Mouse (Mus musculus) hindbrain, embryonic 11.5 days (tissue): ENCODE data around the gene Thap12. TPM values are rescaled to one million over a fixed set of nuclear protein-coding genes. Genes with fewer than 3 reads are reported as not detected.

Source experiments
- ATAC-seq: fragments of 200-750 bp; cut with Nextera tagmentation; 2 replicates; pipeline ENCODE4 v1.8.0; 2017; ENCODE audit warnings: mild to moderate bottlenecking, moderate TSS enrichment, moderate library complexity; ENCODE audit not compliant: low FRiP score
- DNase-seq: peaks from one replicate; pipeline ENCODE4 v3.0.0-alpha.2; 2015; ENCODE audit warnings: low spot score
- H3K27ac ChIP-seq: fragments of 300-500 bp; sonication (generic); 2 replicates; pipeline ENCODE4 v1.5.1; 2014; ENCODE audit warnings: mild to moderate bottlenecking, low read depth, low read length
- H3K27me3 ChIP-seq: fragments of 300-500 bp; sonication (generic); 2 replicates; pipeline ENCODE4 v1.6.1; 2014; ENCODE audit warnings: mild to moderate bottlenecking, low read length, moderate library complexity, mixed read lengths; ENCODE audit not compliant: control insufficient read depth, insufficient read depth
- H3K36me3 ChIP-seq: fragments of 300-500 bp; sonication (generic); 2 replicates; pipeline ENCODE4 v1.6.1; 2014; ENCODE audit warnings: mild to moderate bottlenecking, low read length, moderate library complexity, mixed read lengths; ENCODE audit not compliant: control insufficient read depth, insufficient read depth
- H3K4me1 ChIP-seq: fragments of 300-500 bp; sonication (generic); replicated peaks from 2 replicates; pipeline ENCODE4 v1.6.1; 2014; ENCODE audit warnings: low read length, mixed read lengths; ENCODE audit not compliant: control insufficient read depth, insufficient read depth
- H3K4me2 ChIP-seq: fragments of 300-500 bp; sonication (generic); replicated peaks from 2 replicates; pipeline ENCODE4 v1.6.1; 2014; ENCODE audit warnings: mild to moderate bottlenecking, low read depth, low read length
- H3K4me3 ChIP-seq: fragments of 300-500 bp; sonication (generic); 2 replicates; pipeline ENCODE4 v1.5.1; 2014; ENCODE audit warnings: low read depth, low read length
- H3K9ac ChIP-seq: fragments of 300-500 bp; sonication (generic); 2 replicates; pipeline ENCODE4 v1.6.1; 2014; ENCODE audit warnings: low read depth, low read length
- H3K9me3 ChIP-seq: fragments of 300-500 bp; sonication (generic); 2 replicates; pipeline ENCODE4 v1.6.1; 2016; ENCODE audit warnings: low read length; ENCODE audit not compliant: control insufficient read depth
- WGBS: fragments of 180-500 bp; shearing (Covaris S2); extraction: QIAGEN DNeasy Blood & Tissue Kit; methylation state at CpG from one replicate; pipeline ENCODE4 v1.1.7; 2014; 5-methylcytosine and 5-hydroxymethylcytosine counted together
- polyA plus RNA-seq: library from polyadenylated mRNA; unstranded; fragments of >200 nt; fragmentation: Nextera tagmentation; extraction: Ambion mirVana; gene quantifications from 2 replicates; pipeline ENCODE4 v1.2.1, GENCODE M21; 2014

Gene Thap12
- polyA plus RNA-seq, 1 experiment from 2014 or later = 71.6 TPM

GRCm38 (mm10) chr7:98713661-98714060 lies 10.8 kb downstream of the Thap12 start:
- Histone ChIP-seq H3K9ac (no peak overlapping the region), H3K4me3 (no peak overlapping the region)
- WGBS = 88% methylated on average over 3 of the region's 3 CpGs

GRCm38 (mm10) chr7:98717438-98717837 lies 14.5 kb downstream of the Thap12 start:
- H3K27me3 ChIP-seq = no peaks in the 10 kb centered on the region
- no peaks in the 10 kb centered on the region for H3K9me3 ChIP-seq
- ATAC-seq (no peak), DNase-seq (no peak)
- H3K4me1 ChIP-seq = no peaks in the 10 kb centered on the region
- no peak overlapping the region for H3K27ac ChIP-seq
- H3K4me2 ChIP-seq = no peak overlapping the region
- no peaks in the 10 kb centered on the region; the same call in 1 of the 2 replicates for H3K36me3 ChIP-seq
- 78% methylated on average over 3 of the region's 3 CpGs for WGBS
- no peak overlapping the region for H3K4me3 ChIP-seq
- no peak overlapping the region for H3K9ac ChIP-seq

More at GRCm38 (mm10) chr7:98713661-98714060, 10.8 kb downstream of the Thap12 start:
- no peak overlapping the region for H3K4me2 ChIP-seq
- H3K4me1 ChIP-seq = no peaks in the 10 kb centered on the region
- peaks cover 5% of the 10 kb centered on the region; the same call in 1 of the 2 replicates for H3K36me3 ChIP-seq
- H3K9me3 ChIP-seq = no peaks in the 10 kb centered on the region
- DNase-seq (no peak), ATAC-seq (no peak)
- H3K27ac ChIP-seq = no peak overlapping the region
- H3K27me3 ChIP-seq = no peaks in the 10 kb centered on the region

GRCm38 (mm10) chr7:98719761-98720160 lies 16.9 kb downstream of the Thap12 start:
- H3K9ac ChIP-seq = no peak overlapping the region
- H3K36me3 ChIP-seq = no peaks in the 10 kb centered on the region; the same call in 1 of the 2 replicates
- H3K4me1 ChIP-seq = no peaks in the 10 kb centered on the region
- no peak overlapping the region for H3K27ac ChIP-seq
- H3K27me3 ChIP-seq = no peaks in the 10 kb centered on the region
- ATAC-seq (no peak), DNase-seq (no peak)
- no peaks in the 10 kb centered on the region for H3K9me3 ChIP-seq
- no peak overlapping the region for H3K4me2 ChIP-seq
- 87% methylated on average over 3 of the region's 3 CpGs for WGBS
- H3K4me3 ChIP-seq = no peak overlapping the region

- H3K4me1 ChIP-seq = no peaks in the 10 kb centered on the region
- no peaks in the 10 kb centered on the region for H3K9me3 ChIP-seq
- H3K36me3 ChIP-seq = no peaks in the 10 kb centered on the region
- 58% methylated on average over 3 of the region's 3 CpGs for whole genome bisulfite sequencing
- no peak overlapping the region for H3K9ac ChIP-seq
- no peak for DNase-seq
- no peak for ATAC-seq
- no peak overlapping the region for H3K4me2 ChIP-seq
- H3K27me3 ChIP-seq = no peaks in the 10 kb centered on the region
- H3K4me3 ChIP-seq = no peak overlapping the region
- no peak overlapping the region for H3K27ac ChIP-seq
Measured at GRCm38 (mm10) chr7:98720731-98721130, 17.8 kb downstream of the Thap12 start.

GRCm38 (mm10) chr7:98721172-98721571 lies 18.3 kb downstream of the Thap12 start:
- H3K27me3 ChIP-seq = no peaks in the 10 kb centered on the region
- no peak overlapping the region for H3K27ac ChIP-seq
- no peak overlapping the region for H3K9ac ChIP-seq
- ATAC-seq = no peak
- no peaks in the 10 kb centered on the region for H3K36me3 ChIP-seq
- WGBS = 71% methylated on average over 5 of the region's 5 CpGs
- no peak for DNase-seq
- H3K4me2 ChIP-seq = no peak overlapping the region
- H3K4me3 ChIP-seq = no peak overlapping the region
- H3K9me3 ChIP-seq = no peaks in the 10 kb centered on the region
- no peaks in the 10 kb centered on the region for H3K4me1 ChIP-seq

GRCm38 (mm10) chr7:98721623-98722022 lies 18.7 kb downstream of the Thap12 start:
- H3K4me2 ChIP-seq = no peak overlapping the region
- no peaks in the 10 kb centered on the region for H3K27me3 ChIP-seq
- no peak overlapping the region for H3K27ac ChIP-seq
- H3K9ac ChIP-seq = no peak overlapping the region
- H3K4me3 ChIP-seq = no peak overlapping the region
- DNase-seq = no peak
- WGBS = 72% methylated on average over 6 of the region's 6 CpGs
- H3K36me3 ChIP-seq = no peaks in the 10 kb centered on the region
- no peaks in the 10 kb centered on the region for H3K4me1 ChIP-seq
- H3K9me3 ChIP-seq = no peaks in the 10 kb centered on the region
- ATAC-seq = no peak

- H3K9ac ChIP-seq = no peak overlapping the region
- H3K4me1 ChIP-seq = no peaks in the 10 kb centered on the region; the same call in 1 of the 2 replicates
- no peak overlapping the region for H3K27ac ChIP-seq
- no peaks in the 10 kb centered on the region for H3K36me3 ChIP-seq
- no peaks in the 10 kb centered on the region for H3K27me3 ChIP-seq
- DNase-seq = no peak
- 81% methylated on average over 6 of the region's 6 CpGs for WGBS
- ATAC-seq = no peak
- no peak overlapping the region for H3K4me3 ChIP-seq
- no peak overlapping the region for H3K4me2 ChIP-seq
- no peaks in the 10 kb centered on the region for H3K9me3 ChIP-seq
Measured at GRCm38 (mm10) chr7:98725686-98726195, 22.8 kb downstream of the Thap12 start.

GRCm38 (mm10) chr7:98727986-98728385 lies 25.1 kb downstream of the Thap12 start:
- 90% methylated on average over 1 of the region's 1 CpGs for WGBS
- ATAC-seq (no peak), DNase-seq (peak; percentile 31)
- Histone ChIP-seq H3K9me3 (no peaks in the 10 kb centered on the region), H3K4me2 (no peak overlapping the region), H3K9ac (no peak overlapping the region), H3K4me3 (no peak overlapping the region), H3K36me3 (no peaks in the 10 kb centered on the region), H3K4me1 (no peaks in the 10 kb centered on the region; the same call in 1 of the 2 replicates), H3K27me3 (no peaks in the 10 kb centered on the region), H3K27ac (no peak overlapping the region)

GRCm38 (mm10) chr7:98728499-98728898 lies 25.6 kb downstream of the Thap12 start:
- no peak overlapping the region for H3K4me2 ChIP-seq
- no peaks in the 10 kb centered on the region for H3K27me3 ChIP-seq
- no peak overlapping the region for H3K27ac ChIP-seq
- no peak overlapping the region for H3K9ac ChIP-seq
- WGBS = 88% methylated on average over 3 of the region's 3 CpGs
- H3K4me3 ChIP-seq = no peak overlapping the region
- no peaks in the 10 kb centered on the region; the same call in 1 of the 2 replicates for H3K4me1 ChIP-seq
- DNase-seq = no peak
- no peaks in the 10 kb centered on the region for H3K9me3 ChIP-seq
- no peak for ATAC-seq
- H3K36me3 ChIP-seq = no peaks in the 10 kb centered on the region
